Mouse (Mus musculus) forebrain, embryonic 15.5 days (tissue): ENCODE measurements around the gene Gm1043. TPM values are rescaled to one million over a fixed set of nuclear protein-coding genes. Genes with fewer than 3 reads are reported as not detected.
A peak's percentile ranks its signal among the peaks of the same experiment; 100 is the strongest.

ENCODE experiments used
- ATAC-seq: fragments of 200-750 bp; cut with Nextera tagmentation; replicated peaks from 2 replicates; pipeline ENCODE4 v1.8.0; 2017; ENCODE audit warnings: mild to moderate bottlenecking, moderate TSS enrichment, moderate library complexity
- H3K27ac ChIP-seq: fragments of 300-500 bp; sonication (generic); replicated peaks from 2 replicates; pipeline ENCODE4 v1.5.1; 2015; ENCODE audit warnings: mild to moderate bottlenecking, inconsistent platforms
- H3K27me3 ChIP-seq: fragments of 300-500 bp; sonication (generic); 2 replicates; pipeline ENCODE4 v1.6.1; 2015; ENCODE audit warnings: inconsistent platforms
- H3K36me3 ChIP-seq: fragments of 300-500 bp; sonication (generic); 2 replicates; pipeline ENCODE4 v1.6.1; 2015; ENCODE audit warnings: mild to moderate bottlenecking, inconsistent platforms
- H3K4me1 ChIP-seq: fragments of 300-500 bp; sonication (generic); 2 replicates; pipeline ENCODE4 v1.6.1; 2015; ENCODE audit warnings: inconsistent platforms
- H3K4me2 ChIP-seq: fragments of 300-500 bp; sonication (generic); replicated peaks from 2 replicates; pipeline ENCODE4 v1.6.1; 2015; ENCODE audit warnings: mild to moderate bottlenecking, inconsistent platforms
- H3K4me3 ChIP-seq: fragments of 300-500 bp; sonication (generic); 2 replicates; pipeline ENCODE4 v1.5.1; 2015; ENCODE audit warnings: mild to moderate bottlenecking, inconsistent platforms
- H3K9ac ChIP-seq: fragments of 300-500 bp; sonication (generic); replicated peaks from 2 replicates; pipeline ENCODE4 v1.6.1; 2015; ENCODE audit warnings: mild to moderate bottlenecking, inconsistent platforms
- H3K9me3 ChIP-seq: fragments of 300-500 bp; sonication (generic); 2 replicates; pipeline ENCODE4 v1.6.1; 2016; ENCODE audit warnings: inconsistent platforms
- WGBS: fragments of 180-500 bp; shearing (Covaris S2); methylation state at CpG from one replicate; pipeline ENCODE4 v1.1.7; 2015; ENCODE audit warnings: mixed read lengths; 5-methylcytosine and 5-hydroxymethylcytosine counted together
- polyA plus RNA-seq: library from polyadenylated mRNA; unstranded; fragments of >200 nt; fragmentation: Nextera tagmentation; extraction: Ambion mirVana; gene quantifications from 2 replicates; pipeline ENCODE4 v1.2.1, GENCODE M21; 2015

The Gm1043 gene
- 2.3 and 2.6 TPM in 2 replicates for polyA plus RNA-seq

DNA sequence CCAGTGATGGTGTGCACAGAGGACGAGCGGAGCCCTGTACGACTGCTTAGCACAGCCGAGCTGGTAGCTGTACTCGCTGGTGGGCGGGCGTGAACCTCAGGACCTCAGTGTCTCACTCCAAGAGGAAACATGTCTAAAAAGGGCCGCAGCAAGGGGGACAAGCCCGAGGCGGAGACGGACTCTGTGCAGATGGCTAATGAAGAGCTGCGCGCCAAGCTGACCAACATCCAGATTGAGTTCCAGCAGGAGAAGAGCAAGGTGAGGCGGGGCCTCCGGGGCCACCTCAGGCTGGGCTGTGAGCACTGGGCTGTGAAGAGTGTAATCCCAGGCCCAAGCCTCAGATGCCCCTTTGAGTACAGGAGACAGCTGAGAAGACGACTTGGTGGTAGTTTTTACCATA lies at the start of gene Gm1043:
Gene Gm1043, plus strand, starts transcription at position 130 of the 400 bp plus-strand sequence.
- 86% methylated on average over 16 of the region's 16 CpGs for WGBS
- Histone ChIP-seq H3K27ac (peak within 1 kb of the TSS; percentile 85), H3K9me3 (no peaks in the 10 kb centered on the region), H3K36me3 (0 out of 2 replicates have a peak, but pooled peaks cover 2% of the 10 kb centered on the region), H3K4me2 (no peak within 1 kb of the TSS), H3K4me1 (peaks cover 38% of the 10 kb centered on the region), H3K27me3 (peaks cover 5% of the 10 kb centered on the region; the same call in 1 of the 2 replicates), H3K9ac (no peak within 1 kb of the TSS), H3K4me3 (no peak within 1 kb of the TSS)
- no peak for ATAC-seq

- 68% methylated on average over 6 of the region's 6 CpGs for WGBS
- Histone ChIP-seq H3K9ac (no peak overlapping the region), H3K27me3 (0 out of 2 replicates have a peak, but pooled peaks cover 5% of the 10 kb centered on the region), H3K36me3 (no peaks in the 10 kb centered on the region), H3K4me3 (no peak overlapping the region), H3K4me1 (0 out of 2 replicates have a peak, but pooled peaks cover 2% of the 10 kb centered on the region), H3K27ac (no peak overlapping the region), H3K9me3 (no peaks in the 10 kb centered on the region), H3K4me2 (no peak overlapping the region)
- no peak for ATAC-seq
These were observed 49.3 kb upstream of the Gm1043 start for GRCm38 (mm10) chr5:37035896-37036295.

DNA sequence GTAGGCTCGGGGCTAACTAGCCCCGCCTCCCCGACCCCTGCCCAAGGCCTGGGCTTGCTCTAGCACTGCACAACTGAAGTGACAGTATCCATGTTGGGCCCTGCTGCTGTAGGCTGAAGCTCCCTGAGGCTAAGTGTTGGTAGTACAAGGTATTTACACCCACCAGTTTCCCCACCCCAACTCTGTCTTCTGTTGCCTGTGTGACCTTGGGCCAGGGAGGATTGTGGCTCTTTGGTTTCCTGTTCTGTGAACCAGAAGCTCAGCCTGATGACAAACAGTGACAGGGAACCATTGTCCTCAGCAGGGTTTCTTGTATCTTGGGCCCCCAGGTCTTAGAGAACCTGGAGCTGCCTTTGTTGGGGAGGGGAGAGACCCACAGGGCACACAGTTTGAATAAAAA lies 48.3 kb upstream of the Gm1043 start:
- no peaks in the 10 kb centered on the region for H3K9me3 ChIP-seq
- no peak for ATAC-seq
- WGBS, result 83% methylated on average over 3 of the region's 3 CpGs
- H3K4me2 ChIP-seq, result no peak overlapping the region
- peaks cover 8% of the 10 kb centered on the region for H3K4me1 ChIP-seq
- no peak overlapping the region for H3K9ac ChIP-seq
- H3K27ac ChIP-seq, result no peak overlapping the region
- H3K4me3 ChIP-seq, result no peak overlapping the region
- no peaks in the 10 kb centered on the region for H3K36me3 ChIP-seq
- no peaks in the 10 kb centered on the region for H3K27me3 ChIP-seq

- 80% methylated on average over 6 of the region's 6 CpGs for WGBS
- Histone ChIP-seq H3K4me3 (no peak overlapping the region), H3K27me3 (no peaks in the 10 kb centered on the region), H3K36me3 (no peaks in the 10 kb centered on the region), H3K27ac (no peak overlapping the region), H3K4me2 (no peak overlapping the region), H3K4me1 (peaks cover 18% of the 10 kb centered on the region), H3K9ac (no peak overlapping the region), H3K9me3 (no peaks in the 10 kb centered on the region)
- no peak for ATAC-seq
These were observed 45.3 kb upstream of the Gm1043 start for GRCm38 (mm10) chr5:37039908-37040307.

DNA sequence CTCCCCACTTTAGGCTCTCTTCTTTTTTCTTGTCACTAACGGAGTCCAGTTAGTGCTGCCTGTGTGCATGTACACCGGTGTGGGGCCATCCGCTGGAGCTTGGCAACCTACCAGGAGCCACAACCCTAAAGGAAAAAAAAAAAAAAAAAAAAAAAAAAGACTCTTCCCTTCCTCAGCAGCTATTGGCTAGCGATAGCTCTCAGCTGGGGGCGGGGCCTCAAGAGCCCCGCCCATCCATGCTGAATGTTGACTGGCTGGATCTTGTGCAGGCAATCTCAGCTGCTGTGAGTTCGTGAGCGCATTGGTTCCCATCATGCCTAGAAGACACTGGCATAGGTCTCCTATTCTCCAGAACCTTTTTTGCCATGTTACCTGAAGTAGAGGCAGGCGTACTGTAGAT lies 44.5 kb upstream of the Gm1043 start:
- Histone ChIP-seq H3K4me3 (no peak overlapping the region), H3K9ac (no peak overlapping the region), H3K4me2 (no peak overlapping the region), H3K4me1 (peaks cover 20% of the 10 kb centered on the region), H3K27ac (no peak overlapping the region), H3K36me3 (no peaks in the 10 kb centered on the region), H3K27me3 (no peaks in the 10 kb centered on the region), H3K9me3 (no peaks in the 10 kb centered on the region)
- no peak for ATAC-seq
- 15% methylated on average over 9 of the region's 9 CpGs for WGBS

GRCm38 (mm10) chr5:37041651-37042050 lies 43.5 kb upstream of the Gm1043 start:
- H3K27ac ChIP-seq, result no peak overlapping the region
- no peaks in the 10 kb centered on the region for H3K36me3 ChIP-seq
- H3K4me3 ChIP-seq, result no peak overlapping the region
- peaks cover 21% of the 10 kb centered on the region for H3K4me1 ChIP-seq
- H3K9me3 ChIP-seq, result no peaks in the 10 kb centered on the region
- H3K4me2 ChIP-seq, result no peak overlapping the region
- no peak overlapping the region for H3K9ac ChIP-seq
- no peaks in the 10 kb centered on the region for H3K27me3 ChIP-seq
- 46% methylated on average over 6 of the region's 6 CpGs for WGBS
- ATAC-seq, result no peak

GRCm38 (mm10) chr5:37042934-37043333 lies 42.2 kb upstream of the Gm1043 start:
- WGBS, result 26% methylated on average over 4 of the region's 4 CpGs
- Histone ChIP-seq H3K9me3 (no peaks in the 10 kb centered on the region), H3K36me3 (no peaks in the 10 kb centered on the region), H3K4me3 (no peak overlapping the region), H3K4me2 (no peak overlapping the region), H3K4me1 (peaks cover 29% of the 10 kb centered on the region), H3K27ac (peak overlapping the region; percentile 12; the same call in 1 of the 2 replicates), H3K27me3 (no peaks in the 10 kb centered on the region), H3K9ac (no peak overlapping the region)
- ATAC-seq, result peak; percentile 70

DNA sequence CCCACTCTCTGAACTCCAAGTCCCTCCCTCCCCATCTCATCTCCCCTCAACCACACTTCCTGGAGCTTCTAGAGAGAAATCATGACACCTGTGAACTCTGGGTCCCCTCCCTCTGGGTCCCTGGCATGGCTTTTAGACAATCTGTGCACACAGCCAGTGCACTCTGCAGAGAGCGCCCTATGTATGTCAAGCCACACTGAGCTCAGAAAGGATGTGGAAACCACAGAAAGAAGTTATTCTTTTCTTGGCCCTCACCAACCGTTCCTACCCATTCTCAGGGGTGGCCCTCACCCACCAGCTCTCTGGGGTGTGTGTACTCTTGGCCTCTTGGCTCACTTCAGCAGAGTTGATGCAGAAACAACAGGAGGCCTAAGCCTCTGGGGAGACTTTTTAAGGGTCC lies 40.4 kb upstream of the Gm1043 start:
- WGBS, result 69% methylated on average over 2 of the region's 2 CpGs

DNA sequence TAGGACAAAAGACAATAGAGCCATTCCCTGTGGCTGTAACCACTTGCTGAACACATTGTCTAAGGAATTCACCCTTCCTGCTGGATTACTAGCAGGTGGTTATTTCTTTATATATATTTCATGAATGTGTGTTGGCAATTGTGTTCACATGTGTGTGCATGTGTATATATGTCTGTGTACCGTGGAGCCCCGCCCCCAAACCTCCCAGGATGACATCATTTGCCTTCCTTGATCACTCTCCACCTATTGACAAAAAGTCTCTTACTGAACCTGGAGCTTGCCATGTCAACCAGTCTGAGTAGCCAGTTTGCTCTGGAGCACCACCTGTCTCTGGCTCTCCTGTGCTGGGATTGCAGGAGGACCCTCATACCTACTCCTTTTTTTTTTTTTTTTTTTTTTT lies 39.6 kb upstream of the Gm1043 start:
- H3K9me3 ChIP-seq, result no peaks in the 10 kb centered on the region
- no peak for ATAC-seq
- no peak overlapping the region for H3K4me3 ChIP-seq
- H3K27ac ChIP-seq, result no peak overlapping the region
- H3K4me1 ChIP-seq, result peaks cover 29% of the 10 kb centered on the region
- H3K9ac ChIP-seq, result no peak overlapping the region
- WGBS, result 87% methylated on average over 2 of the region's 2 CpGs
- no peaks in the 10 kb centered on the region for H3K27me3 ChIP-seq
- no peak overlapping the region for H3K4me2 ChIP-seq
- no peaks in the 10 kb centered on the region for H3K36me3 ChIP-seq

More for the DNA sequence above, 40.4 kb upstream of the Gm1043 start:
- Histone ChIP-seq H3K4me3 (no peak overlapping the region), H3K27ac (no peak overlapping the region), H3K9ac (no peak overlapping the region), H3K27me3 (no peaks in the 10 kb centered on the region), H3K36me3 (no peaks in the 10 kb centered on the region), H3K9me3 (no peaks in the 10 kb centered on the region), H3K4me2 (no peak overlapping the region), H3K4me1 (peaks cover 29% of the 10 kb centered on the region)
- no peak for ATAC-seq

DNA sequence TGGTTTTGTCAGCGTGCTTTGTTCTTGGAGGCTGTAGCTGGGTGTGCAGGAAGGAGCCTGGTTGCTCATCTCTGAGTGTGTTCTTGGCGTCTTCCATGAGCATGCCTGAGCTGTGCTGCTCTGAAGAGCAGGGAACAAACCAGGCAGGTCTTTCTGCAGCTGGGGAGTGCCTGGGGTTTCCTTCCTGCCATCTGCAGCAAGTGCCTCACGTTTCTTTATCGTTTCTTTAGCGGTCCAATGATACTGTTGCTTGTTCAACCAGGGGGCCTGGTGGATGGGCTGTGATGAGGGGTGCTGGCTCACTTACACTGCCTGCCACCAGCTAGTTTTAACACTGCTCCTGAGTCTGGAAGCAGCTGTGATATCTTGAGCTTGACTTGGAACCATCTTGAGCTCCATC lies 38.4 kb upstream of the Gm1043 start:
- H3K4me1 ChIP-seq, result peaks cover 21% of the 10 kb centered on the region
- no peaks in the 10 kb centered on the region for H3K9me3 ChIP-seq
- peak overlapping the region; percentile 64 for H3K27ac ChIP-seq
- H3K9ac ChIP-seq, result no peak overlapping the region
- no peak overlapping the region for H3K4me2 ChIP-seq
- no peak for ATAC-seq
- no peak overlapping the region for H3K4me3 ChIP-seq
- H3K27me3 ChIP-seq, result no peaks in the 10 kb centered on the region
- H3K36me3 ChIP-seq, result no peaks in the 10 kb centered on the region
- WGBS, result 46% methylated on average over 5 of the region's 5 CpGs

DNA sequence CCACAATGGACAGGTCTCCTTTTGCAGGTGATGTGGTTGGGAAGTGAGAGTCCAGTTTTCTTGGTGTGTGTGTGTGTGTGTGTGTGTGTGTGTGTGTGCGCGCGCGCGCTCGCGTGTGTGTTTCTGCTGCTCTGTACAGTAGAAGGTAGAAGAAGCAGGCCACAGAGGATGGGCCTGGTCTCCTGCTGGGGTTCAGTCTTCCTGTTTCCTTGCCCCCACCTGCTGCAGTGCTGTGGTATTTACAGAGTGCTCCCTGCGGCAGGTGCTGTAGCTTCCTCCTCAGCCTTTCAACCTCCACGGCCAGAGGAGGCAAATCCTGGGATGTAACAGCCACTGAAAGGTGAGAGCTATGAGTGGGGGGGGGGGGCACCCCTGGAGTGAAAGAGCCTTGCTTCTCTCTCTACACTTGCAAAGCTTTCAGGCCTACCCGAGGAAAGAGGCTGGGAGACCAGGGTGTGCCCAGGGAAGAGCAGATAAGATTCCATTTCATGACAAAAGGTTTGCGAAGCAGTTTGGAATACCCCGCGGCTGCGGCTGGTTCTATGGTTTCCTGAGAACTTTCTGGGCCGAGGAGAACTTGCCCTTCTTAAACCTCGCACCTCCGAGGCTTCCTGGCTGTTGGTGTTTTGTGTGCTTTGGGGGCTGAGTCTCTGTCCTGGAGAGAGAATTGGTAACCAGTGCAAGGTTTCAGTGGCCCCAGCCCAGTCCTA lies 37.8 kb upstream of the Gm1043 start:
- H3K27ac ChIP-seq, result peak overlapping the region; percentile 64; the same call in 1 of the 2 replicates
- no peak overlapping the region for H3K9ac ChIP-seq
- no peak for ATAC-seq
- H3K27me3 ChIP-seq, result no peaks in the 10 kb centered on the region
- H3K4me1 ChIP-seq, result peaks cover 24% of the 10 kb centered on the region
- no peak overlapping the region for H3K4me2 ChIP-seq
- WGBS, result 65% methylated on average over 17 of the region's 17 CpGs
- H3K9me3 ChIP-seq, result no peaks in the 10 kb centered on the region
- H3K36me3 ChIP-seq, result no peaks in the 10 kb centered on the region
- H3K4me3 ChIP-seq, result no peak overlapping the region

DNA sequence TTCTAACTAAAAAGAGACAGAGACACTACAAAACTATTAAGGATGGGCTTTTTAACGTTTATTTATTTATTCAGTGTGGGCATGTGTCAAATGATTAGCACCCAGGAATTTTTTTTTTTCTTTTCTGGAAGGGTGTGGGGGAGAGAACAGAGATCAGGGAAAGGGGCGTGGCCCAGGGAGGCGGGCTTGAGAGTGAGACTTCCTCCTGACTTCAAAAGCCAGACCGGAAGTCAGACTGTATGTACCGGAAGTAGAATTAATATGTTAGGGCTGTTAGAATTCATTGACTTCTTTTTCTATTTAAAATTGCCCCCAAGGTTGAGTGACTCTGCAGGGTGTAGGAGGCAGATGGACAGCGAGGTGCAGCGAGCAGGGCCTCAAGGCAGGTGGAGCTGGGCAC lies 37.2 kb upstream of the Gm1043 start:
- Histone ChIP-seq H3K9me3 (no peaks in the 10 kb centered on the region), H3K36me3 (no peaks in the 10 kb centered on the region), H3K9ac (no peak overlapping the region), H3K4me2 (no peak overlapping the region), H3K4me1 (peaks cover 24% of the 10 kb centered on the region), H3K27ac (no peak overlapping the region), H3K27me3 (no peaks in the 10 kb centered on the region), H3K4me3 (no peak overlapping the region)
- ATAC-seq, result no peak
- WGBS, result 82% methylated on average over 7 of the region's 7 CpGs

- WGBS, result 78% methylated on average over 2 of the region's 2 CpGs
- Histone ChIP-seq H3K9me3 (no peaks in the 10 kb centered on the region), H3K4me3 (no peak overlapping the region), H3K27ac (no peak overlapping the region), H3K27me3 (no peaks in the 10 kb centered on the region), H3K36me3 (no peaks in the 10 kb centered on the region), H3K4me1 (peaks cover 26% of the 10 kb centered on the region), H3K4me2 (no peak overlapping the region), H3K9ac (no peak overlapping the region)
- no peak for ATAC-seq
These were observed 36.1 kb upstream of the Gm1043 start for GRCm38 (mm10) chr5:37049111-37049510.
